Mouse (Mus musculus) thymus, postnatal 14 days (tissue): ENCODE measurements around the gene AC161166.1.

Experiments
- DNase-seq: peaks from one replicate; pipeline ENCODE4 v3.0.0; 2021

AC161166.1 gene

DNA sequence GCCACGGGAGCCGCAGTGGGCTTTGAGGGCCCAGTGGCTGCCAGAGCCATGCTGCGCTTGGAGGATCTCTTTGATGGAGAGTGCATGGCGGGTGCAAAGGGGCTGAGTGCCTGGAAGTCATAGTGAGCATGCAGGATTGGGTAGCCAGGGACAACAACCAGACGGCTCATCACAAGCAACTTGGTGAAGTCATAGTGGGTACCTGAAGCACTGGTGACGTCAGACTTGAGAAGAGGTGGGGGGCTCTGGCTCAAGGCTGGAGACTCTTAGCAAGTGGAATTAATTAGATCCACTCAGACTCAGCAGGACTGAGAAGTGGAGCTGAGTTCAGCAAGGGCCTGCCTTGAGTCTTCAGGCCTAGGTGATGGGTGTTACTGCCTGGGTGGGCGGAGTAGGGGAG is at the start of gene AC161166.1:
Gene AC161166.1, minus strand, starts transcription at position 101 of the 400 bp plus-strand sequence.
- DNase-seq: no peak

DNA sequence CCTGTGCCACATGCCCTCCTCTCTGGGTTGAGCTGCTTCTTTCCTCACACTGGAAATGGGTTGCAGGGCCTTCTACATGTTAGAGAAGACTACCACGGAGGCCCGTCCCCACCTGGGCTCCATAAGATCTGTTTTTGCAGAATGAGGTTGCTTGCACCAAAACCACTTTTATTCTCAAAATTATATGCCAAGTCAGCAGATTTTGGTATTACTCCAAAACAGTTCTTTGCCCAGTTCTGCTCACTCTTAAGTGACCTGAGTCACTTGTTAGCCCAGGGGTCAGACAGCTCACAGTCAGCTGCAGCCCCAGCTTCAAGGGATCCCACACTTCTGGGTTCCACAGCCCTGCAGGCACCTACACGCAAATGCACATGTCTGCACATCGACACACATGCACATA is 49.2 kb upstream of the AC161166.1 start:
- DNase-seq: no peak

DNA sequence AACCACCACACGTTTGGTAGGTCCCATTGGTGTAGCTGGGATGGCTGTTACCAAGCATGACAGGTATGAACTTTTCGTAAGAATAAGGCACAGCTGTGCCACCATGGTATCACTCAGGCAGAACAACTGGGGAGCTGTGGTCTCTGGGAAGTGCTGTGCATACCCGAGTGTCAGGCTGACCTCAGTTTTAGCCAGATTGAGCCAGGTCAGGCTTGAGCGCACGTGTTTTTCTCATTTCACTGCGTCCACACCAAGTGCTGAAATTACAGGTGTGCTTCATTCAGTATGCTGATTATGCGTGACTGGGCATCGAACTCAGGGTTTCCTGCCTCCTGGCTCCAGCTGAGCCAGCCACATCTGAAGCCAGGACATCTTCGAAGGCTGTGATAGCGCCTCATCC is 43.5 kb upstream of the AC161166.1 start:
- DNase-seq: no peak

DNA sequence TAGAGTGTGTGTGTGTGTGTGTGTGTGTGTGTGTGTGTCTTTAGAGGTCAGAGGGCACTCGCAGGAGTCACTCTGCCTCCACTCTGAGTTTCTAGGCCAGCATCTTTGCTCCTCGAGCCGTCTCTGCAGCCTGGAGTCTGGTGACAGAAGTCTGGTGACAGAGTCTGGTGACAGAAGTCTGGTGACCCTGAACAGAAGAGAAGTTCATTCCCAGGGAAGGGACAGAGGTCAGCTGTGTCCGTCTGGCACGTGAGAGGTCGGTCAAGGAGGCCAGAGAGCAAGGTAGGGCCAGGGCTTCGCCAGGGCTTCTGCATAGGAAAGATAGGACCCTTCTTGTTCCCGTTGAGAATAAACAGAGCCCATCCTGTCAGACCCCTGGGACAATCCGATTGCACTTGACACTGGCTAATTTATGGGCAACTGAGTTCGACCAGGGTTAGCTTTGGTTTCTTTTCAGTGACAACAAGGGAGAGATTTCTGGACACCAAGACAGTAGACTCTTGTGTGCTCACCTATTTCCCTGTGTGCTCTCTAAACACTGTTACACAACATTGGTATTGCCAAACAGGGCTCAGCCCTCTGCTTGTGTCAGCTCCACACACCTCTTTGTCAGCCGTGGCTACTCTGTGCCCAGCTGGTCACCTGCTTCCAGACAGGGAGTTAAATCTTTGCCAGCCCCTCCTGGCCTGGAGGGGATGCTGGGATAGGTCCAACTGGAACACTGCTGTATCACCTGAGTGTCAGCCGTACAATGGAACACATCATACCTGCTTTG is 39.9 kb upstream of the AC161166.1 start:
- DNase-seq: no peak

DNA sequence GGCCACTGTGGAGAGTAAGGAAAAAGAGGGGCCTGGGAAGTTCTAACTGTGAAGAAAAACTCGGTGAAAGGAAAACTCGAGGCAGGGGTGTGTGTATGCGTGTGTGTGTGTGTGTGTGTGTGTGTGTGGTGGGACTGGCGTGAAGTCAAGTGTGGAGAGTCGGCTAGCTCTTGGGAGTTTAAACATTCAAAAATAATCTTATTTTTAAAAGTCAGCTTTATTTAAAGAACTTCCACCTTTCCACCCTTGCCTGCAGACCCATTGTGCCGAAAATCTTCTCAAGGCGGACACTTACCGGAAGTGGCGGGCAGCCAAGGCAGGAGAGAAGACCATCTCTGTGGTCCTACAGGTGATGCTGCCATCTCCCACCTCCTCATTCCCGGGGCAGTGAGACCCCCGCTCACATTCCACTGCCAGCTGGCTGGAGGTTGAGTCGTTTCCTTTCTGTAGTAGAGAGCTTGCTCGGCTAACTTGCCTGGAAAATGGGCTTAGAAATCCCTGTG is 35.3 kb upstream of the AC161166.1 start:
- DNase-seq: no peak

DNA sequence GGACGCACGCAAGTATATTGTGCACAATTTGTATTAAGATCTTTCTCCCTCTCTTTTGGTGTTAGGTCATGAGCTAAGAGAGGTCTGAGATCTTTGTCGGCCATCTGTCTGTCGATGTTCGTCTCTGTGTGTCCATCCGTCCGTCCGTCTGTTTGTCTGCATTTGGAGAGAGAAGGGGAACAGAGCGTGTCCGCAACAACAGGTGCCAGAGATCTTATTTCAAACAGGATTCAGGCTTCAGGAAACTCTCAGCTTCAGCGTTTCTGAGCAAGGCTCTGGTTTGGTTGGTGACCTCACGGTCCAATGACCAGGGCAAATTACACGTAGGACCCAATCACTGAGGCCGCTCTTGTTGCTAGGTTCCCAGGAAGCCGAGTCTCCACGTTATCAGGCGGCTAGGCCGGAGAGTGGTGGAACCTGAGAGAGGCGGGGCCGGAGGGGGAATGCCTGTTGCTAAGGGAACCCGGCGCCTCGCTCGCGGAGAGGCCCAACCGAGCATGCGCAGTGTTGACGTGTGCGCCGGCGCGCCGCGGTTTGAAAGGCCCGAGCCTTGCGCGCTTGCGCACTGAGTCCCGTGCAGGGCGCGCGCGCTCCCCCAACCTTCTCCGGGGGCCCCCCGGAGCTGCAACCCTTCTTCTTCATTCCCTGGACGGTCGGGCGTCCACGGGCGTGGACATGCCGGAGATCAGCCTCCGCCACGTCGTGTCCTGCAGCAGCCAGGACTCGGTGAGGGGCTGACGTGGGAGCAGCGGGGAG is 34.6 kb upstream of the AC161166.1 start:
- peak; percentile 98 for DNase-seq

- peak; percentile 21 for DNase-seq
Measured at GRCm38 (mm10) chr7:24546068-24546614, 33.9 kb upstream of the AC161166.1 start, which contains the start of the genes Pinlyp and Xrcc1. TSS of gene Pinlyp (minus strand) at chr7:24546118. TSS of gene Xrcc1 (plus strand) at chr7:24546289.

DNA sequence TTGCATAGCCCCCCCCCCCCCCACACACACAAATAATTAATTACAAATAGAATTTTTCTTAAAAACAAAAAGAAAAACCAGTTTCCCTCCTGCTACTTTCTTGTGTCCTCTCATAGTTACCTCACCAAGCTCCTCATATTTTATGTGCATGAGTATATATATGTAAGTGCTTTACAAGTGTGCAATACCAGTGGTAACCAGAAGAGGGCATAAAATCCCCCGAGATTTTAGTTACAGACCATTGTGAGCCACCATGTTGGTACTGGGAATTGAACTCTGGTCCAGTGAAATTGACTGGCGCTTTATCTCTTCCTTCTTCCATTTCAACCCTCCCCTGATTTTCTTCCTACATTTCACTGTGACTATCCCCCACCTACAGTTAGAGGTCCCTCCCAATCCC is 32.3 kb upstream of the AC161166.1 start:
- DNase-seq: no peak

DNA sequence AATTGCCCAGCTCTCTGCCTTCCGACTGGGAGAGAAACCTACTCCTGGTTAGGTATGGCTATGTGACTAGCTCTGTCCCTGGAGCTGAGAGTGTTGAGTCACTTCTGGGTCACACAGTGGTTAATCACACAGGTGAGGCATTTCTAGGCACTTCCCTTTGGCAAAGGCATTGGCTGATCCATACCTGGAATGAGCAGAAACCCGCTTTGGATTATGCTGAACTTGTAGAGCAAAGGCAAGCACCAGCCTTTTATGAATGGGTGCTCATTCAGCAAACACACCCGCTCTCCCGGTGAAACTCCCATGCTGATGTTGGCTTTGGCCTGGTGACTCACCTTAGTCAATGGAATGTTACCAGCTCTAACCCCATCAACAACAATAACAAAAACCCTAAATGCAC is 27.4 kb upstream of the AC161166.1 start:
- no peak for DNase-seq

- DNase-seq: no peak
Measured at GRCm38 (mm10) chr7:24538701-24539100, 26.4 kb upstream of the AC161166.1 start.

DNA sequence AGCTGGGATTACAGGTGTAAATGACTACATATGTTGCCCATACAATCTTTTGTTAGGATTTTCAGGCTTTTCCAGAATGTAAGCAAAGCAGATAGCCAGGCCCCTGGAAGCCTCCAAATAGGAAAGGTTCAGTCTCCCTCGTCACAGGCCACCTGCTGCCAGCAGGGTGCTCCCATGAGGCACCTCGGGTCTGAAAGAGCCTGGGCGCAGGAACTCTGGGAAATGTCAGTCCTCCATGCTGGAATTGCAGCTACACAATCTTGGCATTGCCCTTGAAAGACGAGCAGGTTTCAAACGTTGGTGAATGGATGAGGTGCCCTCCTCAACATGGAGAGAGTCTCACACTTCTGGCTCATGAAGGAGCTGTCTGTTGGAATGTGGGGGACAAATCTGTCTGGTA is 25.9 kb upstream of the AC161166.1 start:
- DNase-seq: no peak

- DNase-seq: no peak
Measured at GRCm38 (mm10) chr7:24537591-24537990, 25.3 kb upstream of the AC161166.1 start.

- no peak for DNase-seq
Measured at GRCm38 (mm10) chr7:24537081-24537480, 24.8 kb upstream of the AC161166.1 start.

DNA sequence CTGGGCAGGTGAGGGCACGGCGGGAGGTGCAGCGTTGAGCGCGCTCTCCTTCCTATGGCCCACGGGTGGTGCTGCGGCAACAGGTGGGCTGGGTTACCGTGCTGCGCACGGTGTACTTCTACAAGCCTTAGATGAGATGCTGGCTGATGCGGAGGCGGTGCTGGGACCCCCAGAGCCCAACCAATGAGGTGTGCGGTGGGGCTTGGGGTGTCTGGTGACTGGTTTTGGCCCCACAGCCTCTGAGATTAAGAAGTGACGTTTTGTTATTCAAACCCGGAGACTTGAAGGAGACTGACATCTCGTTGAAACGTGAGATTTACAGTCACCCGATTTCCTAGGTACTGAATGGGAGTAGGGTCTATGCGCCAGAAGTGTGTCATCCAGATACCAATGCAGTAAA is 22.0 kb upstream of the AC161166.1 start:
- DNase-seq: no peak

- DNase-seq: no peak
Measured at GRCm38 (mm10) chr7:24533806-24534205, 21.6 kb upstream of the AC161166.1 start.

DNA sequence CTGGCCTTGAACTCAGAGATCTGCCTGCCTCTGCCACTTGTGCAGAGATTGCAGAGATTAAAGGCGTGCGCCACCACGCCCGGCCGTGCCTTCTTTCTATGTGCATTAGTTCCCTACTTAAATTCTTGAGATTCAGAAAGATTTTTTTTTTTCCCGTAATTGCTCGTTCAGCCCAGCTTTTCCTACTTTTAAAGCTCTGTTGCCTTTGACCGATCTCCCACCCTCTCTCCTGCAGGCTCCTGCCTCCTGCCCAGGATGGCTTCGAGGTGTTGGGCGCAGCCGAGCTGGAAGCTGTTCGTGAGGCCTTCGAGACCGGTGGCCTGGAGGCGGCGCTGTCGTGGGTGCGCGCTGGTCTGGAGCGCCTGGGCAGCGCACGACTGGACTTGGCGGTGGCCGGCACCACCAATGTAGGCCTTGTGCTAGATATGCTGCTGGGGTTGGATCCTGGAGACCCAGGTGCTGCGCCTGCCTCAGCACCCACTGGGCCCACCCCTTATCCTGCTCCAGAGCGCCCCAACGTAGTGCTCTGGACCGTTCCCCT is 20.8 kb upstream of the AC161166.1 start:
- DNase-seq: no peak

GRCm38 (mm10) chr7:24531211-24531971 is 19.1 kb upstream of the AC161166.1 start:
- DNase-seq: peak; percentile 79

DNA sequence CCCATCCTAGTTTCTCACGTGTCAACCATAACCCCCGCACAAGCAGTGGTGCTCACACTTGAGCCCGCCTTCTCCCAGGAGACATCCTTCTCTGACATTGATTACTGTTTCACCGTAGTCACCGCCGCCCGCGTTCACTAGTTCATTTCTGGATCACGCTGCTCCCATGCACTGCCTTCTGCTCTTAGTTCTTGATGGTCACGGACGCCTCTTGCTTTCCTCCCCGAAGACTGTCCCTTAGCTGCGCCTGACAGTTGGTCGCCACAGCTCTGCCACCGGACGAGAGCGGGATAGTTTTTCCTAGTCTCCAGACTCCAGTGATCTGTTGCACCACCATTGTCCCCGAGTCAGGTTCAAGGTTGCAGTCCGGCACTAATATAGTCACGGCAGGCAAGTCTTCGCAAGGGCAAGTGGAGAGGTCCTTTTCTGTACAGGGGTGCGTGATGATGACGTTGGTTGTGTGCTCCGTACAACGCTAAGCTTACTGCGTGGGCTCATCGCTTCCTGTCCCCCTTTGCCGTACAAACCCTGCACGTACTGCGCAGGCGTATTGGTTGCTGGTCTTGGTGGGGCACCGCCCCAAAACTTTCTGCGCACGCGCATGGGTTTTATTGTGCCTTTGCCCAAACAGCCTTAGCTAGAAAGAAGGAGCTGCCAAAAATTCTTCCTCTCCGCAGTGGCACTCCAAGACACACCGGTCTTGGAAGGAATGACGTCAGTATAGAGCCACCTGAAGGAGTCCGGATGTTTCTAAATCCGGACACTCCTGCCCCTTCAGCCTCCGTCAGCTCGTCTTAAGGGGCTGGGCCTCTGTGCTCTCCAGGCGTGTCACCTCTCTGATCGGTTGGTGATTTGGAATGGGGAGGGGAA is 18.0 kb upstream of the AC161166.1 start, which contains the start of gene Irgq:
Gene Irgq, plus strand, starts transcription at position 628 of the 870 bp plus-strand sequence.
- peak; percentile 99 for DNase-seq

GRCm38 (mm10) chr7:24529580-24529979 is 17.3 kb upstream of the AC161166.1 start:
- peak; percentile 22 for DNase-seq

DNA sequence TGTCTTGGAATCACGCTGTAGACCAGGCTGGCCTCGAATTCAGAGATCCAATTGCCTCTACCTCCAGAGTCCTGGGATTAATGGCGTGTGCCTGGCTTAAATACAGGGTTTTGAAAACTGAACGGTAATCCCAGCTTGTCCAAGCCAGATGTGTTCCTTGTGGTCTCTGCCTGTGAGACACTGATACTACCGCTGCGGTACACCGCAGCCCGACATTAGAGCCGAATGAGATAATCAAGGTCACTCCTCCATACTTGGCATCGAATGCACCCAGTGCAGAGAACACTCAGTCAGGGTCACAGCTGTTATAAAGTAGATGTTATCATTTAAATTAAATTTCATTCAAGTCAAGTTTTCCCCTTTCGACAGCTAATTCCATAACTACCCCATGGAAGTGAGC is 16.6 kb upstream of the AC161166.1 start:
- DNase-seq: no peak

- DNase-seq: no peak
Measured at GRCm38 (mm10) chr7:24525686-24526420, 13.6 kb upstream of the AC161166.1 start.
